Mouse (Mus musculus) common myeloid progenitor, adult 5-6 weeks (primary cell): ENCODE measurements around the gene Slc25a36. TPM values are rescaled to one million over a fixed set of nuclear protein-coding genes. Genes with fewer than 3 reads are reported as not detected.

Experiments used
- ATAC-seq: replicated peaks from 2 replicates; pipeline ENCODE4 v1.8.0; 2016; ENCODE audit warnings: low read depth, mild to moderate bottlenecking, moderate TSS enrichment, inconsistent platforms; ENCODE audit not compliant: poor library complexity, severe bottlenecking
- total RNA-seq: library from RNA; stranded (forward); fragments of 200-1000, 187-1606 nt; gene quantifications from 2 replicates; pipeline ENCODE4 v1.2.3, GENCODE M21; 2017

The Slc25a36 gene
- total RNA-seq, 1 experiment from 2014 or later, result 71.9 TPM

DNA sequence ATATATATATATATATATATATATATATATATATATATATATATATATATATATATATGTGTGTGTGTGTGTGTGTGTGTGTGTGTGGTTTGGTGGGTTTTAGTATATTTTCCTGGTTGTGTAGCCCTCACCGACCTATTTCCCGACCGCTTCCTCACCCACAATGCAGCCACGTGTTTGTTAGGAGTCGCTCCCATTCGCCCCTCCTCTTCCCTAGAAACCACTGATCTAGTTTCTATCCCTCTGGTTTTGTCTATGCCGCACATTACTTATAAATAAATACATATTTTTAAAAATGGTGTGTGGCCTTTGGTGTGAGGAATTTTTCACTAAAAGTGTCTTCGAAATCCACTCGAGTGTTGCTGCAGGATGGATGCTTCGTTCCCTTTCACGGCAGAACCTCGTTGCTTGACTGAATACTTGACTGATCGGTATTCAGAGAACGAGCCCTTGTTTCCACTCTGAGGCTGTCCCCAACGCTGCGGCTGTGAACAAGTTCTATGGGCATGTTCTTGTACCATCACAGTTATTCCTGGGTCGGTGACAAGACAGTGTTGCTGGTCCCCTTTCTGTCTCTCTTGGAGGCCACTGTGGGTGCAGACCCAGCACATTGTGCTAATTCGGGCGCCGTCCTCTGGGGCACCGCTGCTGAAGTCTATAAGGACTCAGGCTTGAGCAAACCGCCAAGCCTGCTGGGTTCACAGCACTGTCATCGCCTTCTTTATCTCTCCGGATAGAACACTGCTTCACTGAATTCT is 2.0 kb upstream of the Slc25a36 start:
- ATAC-seq, result no peak

DNA sequence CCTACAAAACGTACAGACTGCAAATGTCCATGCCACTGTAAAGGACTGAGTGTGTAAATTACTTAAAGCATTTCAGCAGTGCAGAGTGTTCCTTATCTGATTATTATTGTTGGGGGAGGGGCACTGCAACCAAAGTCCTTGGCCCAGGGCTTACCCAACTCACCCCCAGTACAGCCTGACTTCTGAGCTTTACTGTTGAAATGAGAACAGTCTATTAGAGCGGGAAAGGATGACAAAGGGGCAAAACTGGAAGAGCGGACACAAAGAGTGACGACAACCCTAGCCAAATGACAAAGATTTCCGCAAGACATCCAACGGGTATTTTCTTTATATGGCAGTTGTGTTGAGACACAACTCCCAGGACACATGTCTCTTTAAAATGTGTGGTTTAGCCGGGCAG is 1.3 kb upstream of the Slc25a36 start:
- ATAC-seq, result no peak

DNA sequence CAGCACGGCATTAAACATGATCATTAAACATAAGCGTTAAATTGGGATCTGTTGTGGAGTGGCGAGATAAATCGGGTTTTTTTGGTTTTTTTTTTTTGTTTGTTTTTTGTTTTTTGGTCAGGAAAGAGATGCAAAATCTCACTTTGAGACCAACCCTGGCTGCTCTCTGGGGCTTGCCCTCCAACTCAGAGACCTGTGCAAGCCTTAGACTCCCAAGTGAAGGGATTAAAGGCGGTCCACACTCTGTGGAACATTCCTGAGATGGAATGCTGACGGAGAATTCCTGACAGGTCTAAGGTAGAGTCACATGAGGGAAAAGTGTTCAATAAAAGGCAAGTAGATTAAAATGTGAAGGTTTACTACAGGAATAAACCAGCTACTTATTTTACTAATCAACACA is 549 bp upstream of the Slc25a36 start:
- no peak for ATAC-seq

DNA sequence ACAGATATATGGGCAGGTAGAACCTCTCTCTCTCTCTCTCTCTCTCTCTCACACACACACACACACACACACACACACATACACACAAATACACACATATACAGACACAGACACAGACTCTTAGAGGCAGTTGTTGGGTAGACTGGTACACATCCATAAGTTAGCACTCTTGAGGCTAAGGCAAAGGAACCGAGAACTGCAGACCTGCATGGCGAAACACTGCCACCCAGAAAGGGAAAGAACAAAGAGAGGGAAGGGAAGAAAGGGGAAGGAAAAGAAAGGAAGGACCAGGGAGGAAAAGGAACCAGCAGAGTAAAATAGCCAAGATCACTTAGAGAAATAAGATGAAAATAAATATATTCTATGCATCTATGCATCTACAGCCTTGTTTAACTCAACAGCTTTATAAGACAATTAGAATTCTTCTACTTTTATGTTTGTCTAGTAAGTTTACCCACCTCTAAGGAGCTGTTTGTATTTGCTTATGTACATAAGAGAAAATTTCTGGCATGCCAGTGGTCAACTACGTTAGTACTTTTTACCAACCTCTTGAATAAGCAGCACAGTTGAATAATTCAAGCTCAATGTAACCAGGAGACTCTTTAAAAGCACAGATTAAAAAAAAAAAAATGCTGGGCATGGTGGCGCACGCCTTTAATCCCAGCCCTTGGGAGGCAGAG is 4.3 kb downstream of the Slc25a36 start:
- ATAC-seq, result no peak

DNA sequence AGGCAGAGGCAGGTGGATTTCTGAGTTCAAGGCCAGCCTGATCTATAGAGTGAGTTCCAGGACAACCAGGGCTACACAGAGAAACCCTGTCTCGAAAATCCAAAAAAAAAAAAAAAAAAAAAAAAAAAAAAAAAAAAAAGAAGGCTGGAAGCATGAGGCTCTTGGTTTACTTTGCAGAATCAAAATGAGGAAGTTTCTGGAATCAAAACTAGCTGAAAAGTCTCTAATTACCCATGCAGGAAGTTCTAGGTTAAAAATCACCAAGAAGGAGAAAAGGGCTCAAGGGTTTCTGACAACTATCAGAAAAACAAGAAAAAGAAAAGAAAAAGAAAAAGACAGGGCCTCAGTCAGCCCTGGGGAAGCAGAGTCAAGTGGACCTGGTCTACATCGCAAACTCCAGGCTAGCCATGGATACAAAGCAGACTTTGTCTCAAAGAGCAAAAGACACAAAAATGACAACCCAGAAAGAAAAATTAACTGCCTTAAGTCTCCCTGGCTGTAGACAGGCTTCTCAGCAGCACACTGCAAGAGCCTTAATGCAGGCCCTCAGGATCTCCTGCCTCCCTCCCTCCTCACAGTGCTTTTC is 5.5 kb downstream of the Slc25a36 start:
- peak; percentile 74 for ATAC-seq

DNA sequence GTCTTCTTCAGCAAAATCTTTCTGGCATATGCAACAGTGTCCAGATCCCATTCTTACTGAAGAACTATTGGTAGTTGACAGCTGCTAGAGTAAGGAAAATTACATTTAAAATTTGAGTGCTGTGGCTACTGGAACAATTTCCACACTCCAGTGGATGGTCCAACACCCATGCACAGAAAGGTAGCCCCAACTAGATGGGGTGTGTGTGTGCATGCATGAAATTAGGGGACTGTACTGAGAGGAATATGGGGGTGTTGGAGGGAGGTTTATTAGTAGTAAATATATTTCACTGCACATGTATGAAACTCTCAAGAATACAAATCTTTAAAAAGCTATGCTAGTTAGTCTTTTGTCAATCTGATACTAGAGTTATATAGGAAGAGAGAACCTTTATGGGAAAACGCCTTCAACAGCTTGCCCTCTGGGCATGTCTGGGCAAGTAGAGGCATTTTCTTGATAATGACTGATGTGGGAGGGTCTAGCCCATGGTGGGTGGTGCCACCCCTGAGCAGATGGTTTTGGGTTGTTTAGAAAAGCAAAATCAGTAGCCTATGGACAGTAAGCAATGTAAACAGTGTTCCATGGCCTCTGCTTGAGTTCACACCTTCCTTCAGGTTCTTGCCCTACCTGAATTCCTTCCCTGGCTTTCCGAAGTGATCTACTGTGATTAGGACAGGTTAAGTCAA is 7.4 kb downstream of the Slc25a36 start:
- ATAC-seq, result peak; percentile 54; the same call in 1 of the 2 replicates

DNA sequence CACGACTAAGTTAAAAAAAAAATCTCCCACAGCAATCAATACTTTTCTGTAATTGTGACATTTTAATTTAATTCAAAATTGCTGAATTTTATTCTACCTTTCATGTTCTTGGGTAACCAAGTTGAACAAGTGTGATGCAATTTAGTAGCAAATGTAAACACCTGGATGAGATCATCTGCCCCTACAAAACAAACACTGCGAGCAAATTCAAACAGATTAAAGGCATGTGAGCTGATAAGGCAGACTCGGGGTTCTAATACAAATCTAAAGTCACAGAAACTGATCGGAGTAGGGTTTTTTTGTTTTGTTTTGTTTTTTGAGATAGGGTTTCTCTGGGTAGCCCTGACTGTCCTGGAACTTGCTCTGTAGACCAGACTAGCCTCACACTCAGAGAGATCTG is 12.0 kb downstream of the Slc25a36 start:
- ATAC-seq, result no peak

DNA sequence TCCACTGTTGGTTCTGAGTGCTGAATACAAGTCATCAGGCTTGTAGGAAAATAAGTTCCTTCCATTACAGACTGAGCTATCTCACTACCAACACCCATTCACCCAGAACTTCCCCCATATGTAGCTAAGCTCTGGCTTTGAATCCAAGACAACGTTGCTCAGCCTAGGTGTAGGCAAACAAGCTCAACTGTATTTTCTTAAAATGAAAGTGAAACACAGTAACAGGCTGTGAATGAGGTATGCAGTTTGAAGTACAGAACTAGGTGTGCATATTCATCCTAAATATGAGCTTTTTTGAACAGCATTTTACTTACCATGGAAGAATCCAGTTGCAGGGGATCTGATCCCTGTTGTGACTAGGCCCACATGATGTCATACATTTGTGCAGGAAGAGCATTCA is 14.8 kb downstream of the Slc25a36 start:
- no peak for ATAC-seq

DNA sequence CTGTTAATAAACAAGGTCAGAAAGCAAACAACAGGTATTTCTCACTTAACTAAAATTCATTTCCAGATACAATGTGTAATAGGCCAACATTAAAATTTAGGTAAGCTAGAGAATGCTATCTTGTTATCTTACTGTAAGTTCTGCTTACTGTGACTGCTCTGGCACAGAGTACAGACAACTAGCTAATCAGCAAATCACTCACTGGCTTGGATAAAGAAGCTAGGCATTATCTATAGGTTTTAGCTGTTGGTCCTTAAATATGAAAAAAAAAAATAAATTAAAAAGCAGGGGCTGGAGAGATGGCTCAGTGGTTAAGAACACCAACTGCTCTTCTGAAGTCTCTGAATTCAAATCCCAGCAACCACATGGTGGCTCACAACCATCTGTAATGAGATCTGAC is 23.1 kb downstream of the Slc25a36 start:
- ATAC-seq, result no peak

DNA sequence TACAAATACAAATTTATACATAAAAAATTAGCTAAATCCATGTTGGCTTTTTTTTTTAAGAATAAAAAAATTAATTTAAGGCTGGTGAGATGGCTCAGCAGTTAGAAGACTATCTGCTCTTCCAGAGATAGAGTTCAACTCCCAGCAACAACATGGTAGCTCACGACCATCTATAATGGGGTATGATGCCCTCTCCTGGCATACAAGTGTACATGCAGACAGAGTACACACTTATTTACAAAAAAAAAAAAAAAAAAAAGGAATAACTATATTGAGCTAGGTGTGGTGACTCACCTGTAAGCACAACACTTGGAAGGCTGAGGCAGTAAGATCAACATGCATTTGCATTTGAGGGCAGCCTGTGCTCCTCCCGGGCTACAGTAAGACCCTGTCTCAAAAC is 26.3 kb downstream of the Slc25a36 start:
- ATAC-seq, result no peak

DNA sequence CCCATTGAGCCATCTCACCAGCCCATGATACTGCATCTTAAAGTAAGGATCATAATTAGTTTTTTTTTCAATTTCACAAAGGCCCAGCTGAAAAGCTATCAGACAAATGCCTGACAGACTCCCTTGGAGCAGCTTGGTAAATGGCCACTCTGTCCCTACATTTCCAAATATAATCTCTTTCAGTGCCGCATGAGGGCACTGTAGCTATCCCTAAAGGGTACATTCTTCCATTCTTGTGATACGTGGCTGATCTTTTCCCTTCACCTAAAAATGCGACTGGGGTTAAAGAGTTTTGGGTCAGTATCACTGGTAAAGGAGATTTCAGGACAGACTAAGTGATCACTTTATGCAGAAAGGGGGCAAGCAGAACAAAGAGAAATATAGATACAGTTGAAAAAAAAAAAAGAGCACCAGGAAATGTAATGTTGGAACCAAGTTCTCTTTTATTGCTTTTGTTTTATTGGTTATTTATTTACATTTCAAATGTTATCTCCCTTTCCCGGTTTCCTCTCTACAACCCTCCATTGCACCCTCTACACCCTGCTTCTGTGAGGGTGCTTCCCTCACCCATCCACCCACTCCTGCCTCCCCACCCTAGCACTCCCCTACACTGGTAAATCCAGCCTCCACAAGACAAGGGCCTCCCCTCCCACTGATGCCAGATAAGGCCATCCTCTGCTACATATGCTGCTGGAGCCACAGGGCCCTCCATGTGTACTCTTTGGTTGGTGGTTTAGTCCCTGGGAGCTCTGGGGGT is 29.7 kb downstream of the Slc25a36 start:
- ATAC-seq, result no peak

DNA sequence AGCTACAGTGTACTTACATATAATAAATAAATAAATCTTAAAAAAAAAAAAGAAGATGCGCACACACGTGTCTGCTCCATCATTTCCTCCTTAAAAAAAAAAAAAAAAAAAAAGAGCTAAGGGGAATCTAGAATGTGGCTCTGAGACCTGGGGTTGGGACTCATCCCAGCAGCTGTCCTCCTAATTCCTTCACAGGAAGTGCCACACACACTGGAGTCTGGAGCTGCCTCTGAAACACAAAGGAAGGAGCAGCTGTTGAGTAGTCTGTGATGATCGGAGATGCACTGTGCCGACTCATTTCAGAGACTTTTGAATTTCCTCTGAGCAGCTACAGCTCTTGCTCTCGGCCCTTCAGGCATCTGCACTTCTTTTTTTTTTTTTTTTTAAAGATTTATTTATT is 41.0 kb downstream of the Slc25a36 start:
- ATAC-seq, result no peak

DNA sequence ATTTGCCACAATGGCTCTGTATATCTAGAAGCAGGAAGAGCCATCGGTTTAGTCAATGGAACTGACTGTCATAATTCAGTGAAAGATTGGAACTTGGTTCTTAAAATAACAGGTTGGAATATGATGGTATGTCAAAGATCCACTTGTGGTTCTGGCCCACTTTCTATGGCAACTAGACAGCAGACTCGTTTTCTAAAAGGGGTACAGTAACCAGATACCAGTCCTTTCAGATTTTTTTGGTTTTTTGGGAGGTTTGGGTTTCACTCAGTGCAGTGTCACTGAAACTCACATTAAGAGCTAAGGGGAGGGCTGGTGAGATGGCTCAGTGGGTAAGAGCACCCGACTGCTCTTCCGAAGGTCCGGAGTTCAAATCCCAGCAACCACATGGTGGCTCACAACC is 41.5 kb downstream of the Slc25a36 start:
- no peak for ATAC-seq

DNA sequence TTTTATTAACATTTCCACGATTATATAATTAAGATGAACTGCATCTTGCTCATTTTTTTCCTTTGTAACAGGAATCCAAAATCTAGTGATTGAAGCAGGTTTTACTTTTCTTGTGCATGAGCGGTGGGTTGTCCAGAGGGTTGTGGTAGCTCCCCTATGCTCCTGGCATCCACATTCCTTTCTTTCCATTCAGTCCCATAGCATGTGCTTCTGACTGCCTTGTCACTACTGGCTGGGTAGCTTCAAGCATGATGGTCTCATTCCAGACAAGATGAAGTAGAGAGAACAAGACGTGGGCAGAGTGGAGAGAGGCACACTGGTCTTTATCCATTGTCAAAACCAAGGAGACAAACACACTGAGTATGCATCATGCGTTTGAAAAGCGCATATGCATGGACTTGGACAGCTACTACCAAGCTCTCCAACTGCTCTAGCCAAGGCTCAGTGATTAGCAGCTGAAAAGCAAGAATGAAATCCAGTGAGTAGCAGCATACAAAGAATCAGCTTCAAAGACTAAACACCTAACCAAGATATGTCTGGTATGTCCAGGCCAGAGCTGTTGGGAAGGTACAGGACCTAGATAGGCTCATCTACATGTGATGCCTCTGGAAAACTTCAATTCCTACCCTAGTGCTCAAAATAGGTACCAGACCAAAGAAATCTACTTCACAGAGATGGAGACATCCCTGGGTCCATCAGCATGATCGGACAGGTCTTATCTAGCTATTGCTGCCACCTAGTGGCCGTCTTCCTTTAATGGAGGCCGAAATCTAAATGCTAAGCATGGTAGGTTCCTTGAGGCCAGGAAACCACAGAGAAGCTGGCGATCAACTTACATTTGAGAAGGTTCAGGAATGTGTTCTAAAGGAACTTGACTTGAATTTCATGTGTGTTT is 42.5 kb downstream of the Slc25a36 start:
- ATAC-seq, result peak; percentile 99

DNA sequence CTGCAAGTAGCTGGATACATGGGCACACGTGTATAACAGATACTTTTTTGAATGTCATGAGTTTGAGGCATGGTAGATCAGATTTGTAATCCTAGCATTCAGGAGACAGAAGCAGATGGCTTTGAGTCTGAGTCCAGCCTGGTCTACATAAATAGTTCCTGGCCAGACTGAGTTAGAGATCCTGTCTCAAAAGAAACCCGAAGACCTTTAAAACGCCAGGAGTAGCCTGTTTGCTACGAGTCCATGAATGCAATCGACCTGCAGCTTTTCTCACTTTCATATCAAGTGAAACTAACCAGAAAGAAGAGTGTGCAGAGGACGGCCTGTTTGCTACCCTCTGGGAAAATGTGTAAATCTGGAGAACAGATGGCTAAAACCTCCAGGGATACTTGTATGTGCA is 43.2 kb downstream of the Slc25a36 start:
- no peak for ATAC-seq

DNA sequence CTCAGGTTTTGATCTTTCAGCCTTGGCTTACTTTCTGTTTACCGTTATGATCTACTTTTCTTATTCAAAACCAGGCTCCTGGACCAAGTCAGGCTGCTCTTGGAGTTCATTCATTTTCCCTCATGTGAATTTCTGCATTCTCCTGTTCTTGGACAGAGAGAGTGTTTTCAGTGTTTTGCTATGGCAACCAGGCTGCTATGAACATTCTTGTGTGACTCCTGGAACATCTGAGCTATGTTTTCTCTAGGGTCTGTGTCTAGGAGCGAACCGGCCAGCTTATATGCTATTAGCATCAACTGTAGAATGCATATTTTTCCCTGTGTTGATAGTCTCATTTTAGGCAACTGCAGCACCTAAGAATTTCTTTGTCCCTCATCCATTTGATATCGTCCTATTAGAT is 45.1 kb downstream of the Slc25a36 start:
- ATAC-seq, result no peak

DNA sequence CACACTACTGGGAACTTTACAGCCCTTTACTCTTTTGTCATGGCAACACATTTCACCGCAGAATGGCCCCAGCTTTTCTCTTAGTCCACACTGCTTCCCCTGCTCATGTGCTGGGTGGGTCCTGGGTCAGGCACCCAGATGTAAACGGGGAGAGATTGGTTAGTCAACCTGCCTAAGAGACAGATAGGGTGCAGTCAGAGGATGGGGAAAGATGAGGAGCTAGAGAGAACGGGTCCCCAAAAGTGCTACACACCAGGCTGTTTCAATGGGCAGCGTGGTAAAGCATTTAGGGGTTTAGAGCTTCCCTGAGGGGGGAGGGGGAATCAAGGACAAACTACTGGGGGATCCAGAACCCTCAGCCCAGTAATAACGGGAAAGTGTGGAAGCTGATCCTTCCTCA is 45.7 kb downstream of the Slc25a36 start:
- ATAC-seq, result no peak

DNA sequence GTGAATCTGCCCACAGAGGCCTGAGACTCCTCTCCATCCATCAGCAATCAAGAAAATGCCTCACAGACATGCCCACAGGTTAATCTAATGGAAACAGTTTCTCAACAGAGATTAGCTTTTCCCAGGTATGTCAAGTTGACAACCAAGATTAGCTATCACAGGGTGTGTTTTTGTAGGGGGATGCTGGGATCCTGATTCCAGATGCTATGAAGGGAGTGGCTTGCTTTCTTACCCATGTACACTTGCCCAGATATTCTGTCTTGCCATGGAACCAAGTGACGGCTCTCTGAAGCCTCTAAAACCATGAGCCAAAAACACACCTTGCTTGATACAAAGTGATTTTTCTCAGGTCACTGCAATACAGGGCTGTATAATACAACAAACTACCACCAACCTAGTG is 46.8 kb downstream of the Slc25a36 start:
- ATAC-seq, result no peak

DNA sequence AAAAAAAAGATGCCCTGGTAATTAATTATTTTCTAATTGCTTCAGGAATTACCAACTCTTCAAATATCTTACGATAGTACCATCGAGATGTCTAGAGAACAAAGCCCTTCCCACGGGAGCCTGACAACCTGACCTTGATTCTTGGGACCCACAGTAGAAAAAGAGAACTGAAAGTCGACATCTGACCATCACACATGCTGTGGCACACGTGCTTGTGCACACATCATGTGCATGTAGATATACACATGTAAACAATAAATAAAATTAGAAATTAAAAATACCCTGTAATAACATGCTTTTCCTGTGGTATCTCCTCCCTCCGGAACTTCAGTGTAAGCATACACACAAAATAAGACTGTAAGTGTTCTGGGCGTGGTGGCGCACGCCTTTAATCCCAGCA is 49.3 kb downstream of the Slc25a36 start:
- ATAC-seq, result no peak
